Mouse (Mus musculus): ENCODE measurements around the gene Pkmyt1. TPM values are rescaled to one million over a fixed set of nuclear protein-coding genes. Genes with fewer than 3 reads are reported as not detected.

Gene Pkmyt1
- polyA plus RNA-seq, 2 experiments = 46.4 to 81.7 TPM

DNA sequence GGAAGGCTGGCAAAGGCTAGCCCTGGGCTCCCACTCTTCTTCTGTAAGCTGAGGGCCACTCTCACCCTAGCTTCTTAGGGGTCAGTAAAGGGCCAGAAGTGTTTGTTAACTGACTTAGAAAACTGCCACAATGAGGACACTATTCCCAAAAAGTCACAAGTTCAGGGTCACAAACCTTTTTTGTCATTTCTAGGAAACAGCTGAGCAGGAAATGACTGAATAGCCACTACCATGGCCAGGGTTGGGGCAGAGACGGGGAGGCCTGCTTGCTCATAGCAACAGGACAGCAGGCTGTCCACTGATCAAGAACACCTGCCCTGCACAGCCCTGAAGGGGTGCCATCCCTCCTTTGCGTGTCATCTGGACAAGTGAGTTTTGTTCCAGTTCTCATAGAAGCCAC is 51.0 kb downstream of the Pkmyt1 start:
- WGBS = 81% methylated on average over 2 of the region's 2 CpGs

DNA sequence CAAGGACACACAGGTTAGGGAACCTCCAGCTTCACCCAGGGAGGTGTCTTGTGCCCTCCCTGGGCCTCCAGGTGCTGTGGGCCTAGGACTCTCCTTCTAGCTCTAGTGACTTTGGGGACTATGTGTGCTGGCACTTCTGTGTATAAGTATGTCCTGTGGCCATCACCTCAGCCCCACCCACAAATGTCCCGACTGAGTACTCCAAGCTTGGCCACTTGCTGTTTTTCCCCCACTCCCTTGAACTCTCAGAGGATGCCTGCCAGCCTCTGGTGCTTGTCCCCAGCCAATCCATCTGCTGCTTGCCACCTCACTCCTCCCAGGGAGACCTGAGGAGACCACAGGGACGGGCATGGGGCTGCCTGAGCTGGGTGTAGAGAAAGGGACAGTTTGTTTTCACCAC is 52.3 kb downstream of the Pkmyt1 start:
- H3K9me3 ChIP-seq (ENCODE audit: control insufficient read depth, low read length) = no peaks in the 10 kb centered on the region
- H3K36me3 ChIP-seq (ENCODE audit: control insufficient read depth, insufficient read depth, low read length) = no peaks in the 10 kb centered on the region
- H3K9ac ChIP-seq (ENCODE audit: low read depth, low read length, severe bottlenecking) = no peak overlapping the region
- no peaks in the 10 kb centered on the region for H3K4me1 ChIP-seq (ENCODE audit: control insufficient read depth, insufficient read depth, low read length)
- no peaks in the 10 kb centered on the region for H3K27me3 ChIP-seq (ENCODE audit: control insufficient read depth, insufficient read depth, low read length)
- no peak for TF ChIP-seq POLR2A (IDR thresholded peaks at IDR 0.05; ENCODE audit: borderline replicate concordance, extremely low read depth, insufficient read depth, insufficient read length)
- DNase-seq (ENCODE audit: low spot score) (no peak), ATAC-seq (ENCODE audit: low FRiP score, low read depth) (no peak)
- 61% methylated on average over 2 of the region's 2 CpGs for WGBS
- no peak overlapping the region for H3K4me3 ChIP-seq (replicated peaks; ENCODE audit: low read length)
- no peak overlapping the region for H3K4me2 ChIP-seq (replicated peaks; ENCODE audit: low read depth, low read length, severe bottlenecking)
- H3K27ac ChIP-seq (replicated peaks; ENCODE audit: low read depth, low read length) = no peak overlapping the region

More for the DNA sequence above, 51.0 kb downstream of the Pkmyt1 start:
- H3K4me2 ChIP-seq (replicated peaks; ENCODE audit: low read depth, low read length, severe bottlenecking) = no peak overlapping the region
- TF ChIP-seq POLR2A (IDR thresholded peaks at IDR 0.05; ENCODE audit: borderline replicate concordance, extremely low read depth, insufficient read depth, insufficient read length) = no peak
- no peaks in the 10 kb centered on the region for H3K27me3 ChIP-seq (ENCODE audit: control insufficient read depth, insufficient read depth, low read length)
- no peak overlapping the region for H3K4me3 ChIP-seq (replicated peaks; ENCODE audit: low read length)
- no peaks in the 10 kb centered on the region for H3K9me3 ChIP-seq (ENCODE audit: control insufficient read depth, low read length)
- H3K27ac ChIP-seq (replicated peaks; ENCODE audit: low read depth, low read length) = no peak overlapping the region
- no peak overlapping the region for H3K9ac ChIP-seq (ENCODE audit: low read depth, low read length, severe bottlenecking)
- H3K4me1 ChIP-seq (ENCODE audit: control insufficient read depth, insufficient read depth, low read length) = no peaks in the 10 kb centered on the region
- H3K36me3 ChIP-seq (ENCODE audit: control insufficient read depth, insufficient read depth, low read length) = no peaks in the 10 kb centered on the region
- DNase-seq (ENCODE audit: low spot score) = no peak
- ATAC-seq (ENCODE audit: low FRiP score, low read depth) = no peak

DNA sequence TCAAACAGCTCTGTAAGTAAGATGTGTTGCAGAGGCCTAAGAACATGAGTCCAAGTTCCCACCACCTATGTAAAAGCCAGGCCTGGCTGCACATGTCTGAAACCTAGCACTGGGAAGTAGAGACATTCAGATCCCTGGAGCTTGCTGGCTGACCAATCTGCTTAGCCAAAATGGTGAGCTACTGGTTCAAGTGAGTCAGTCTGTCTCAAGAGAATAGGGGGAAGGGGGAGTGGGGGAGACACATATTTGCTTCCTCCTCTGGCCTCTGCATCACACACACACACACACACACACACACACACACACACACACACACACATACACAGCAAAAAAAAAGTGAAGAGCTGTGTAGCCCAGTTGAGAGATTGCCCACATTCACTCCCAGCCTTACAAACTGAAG is 57.2 kb downstream of the Pkmyt1 start:
- TF ChIP-seq POLR2A (IDR thresholded peaks at IDR 0.05; ENCODE audit: borderline replicate concordance, extremely low read depth, insufficient read depth, insufficient read length) = no peak
- ATAC-seq (ENCODE audit: low FRiP score, low read depth) (no peak), DNase-seq (ENCODE audit: low spot score) (no peak)
- H3K27ac ChIP-seq (replicated peaks; ENCODE audit: low read depth, low read length) = no peak overlapping the region
- no peaks in the 10 kb centered on the region for H3K36me3 ChIP-seq (ENCODE audit: control insufficient read depth, insufficient read depth, low read length)
- no peak overlapping the region for H3K4me3 ChIP-seq (replicated peaks; ENCODE audit: low read length)
- H3K4me2 ChIP-seq (replicated peaks; ENCODE audit: low read depth, low read length, severe bottlenecking) = no peak overlapping the region
- H3K9me3 ChIP-seq (ENCODE audit: control insufficient read depth, low read length) = no peaks in the 10 kb centered on the region
- no peak overlapping the region for H3K9ac ChIP-seq (ENCODE audit: low read depth, low read length, severe bottlenecking)
- peaks cover 7% of the 10 kb centered on the region; the same call in 1 of the 2 replicates for H3K4me1 ChIP-seq (ENCODE audit: control insufficient read depth, insufficient read depth, low read length)
- no peaks in the 10 kb centered on the region for H3K27me3 ChIP-seq (ENCODE audit: control insufficient read depth, insufficient read depth, low read length)

DNA sequence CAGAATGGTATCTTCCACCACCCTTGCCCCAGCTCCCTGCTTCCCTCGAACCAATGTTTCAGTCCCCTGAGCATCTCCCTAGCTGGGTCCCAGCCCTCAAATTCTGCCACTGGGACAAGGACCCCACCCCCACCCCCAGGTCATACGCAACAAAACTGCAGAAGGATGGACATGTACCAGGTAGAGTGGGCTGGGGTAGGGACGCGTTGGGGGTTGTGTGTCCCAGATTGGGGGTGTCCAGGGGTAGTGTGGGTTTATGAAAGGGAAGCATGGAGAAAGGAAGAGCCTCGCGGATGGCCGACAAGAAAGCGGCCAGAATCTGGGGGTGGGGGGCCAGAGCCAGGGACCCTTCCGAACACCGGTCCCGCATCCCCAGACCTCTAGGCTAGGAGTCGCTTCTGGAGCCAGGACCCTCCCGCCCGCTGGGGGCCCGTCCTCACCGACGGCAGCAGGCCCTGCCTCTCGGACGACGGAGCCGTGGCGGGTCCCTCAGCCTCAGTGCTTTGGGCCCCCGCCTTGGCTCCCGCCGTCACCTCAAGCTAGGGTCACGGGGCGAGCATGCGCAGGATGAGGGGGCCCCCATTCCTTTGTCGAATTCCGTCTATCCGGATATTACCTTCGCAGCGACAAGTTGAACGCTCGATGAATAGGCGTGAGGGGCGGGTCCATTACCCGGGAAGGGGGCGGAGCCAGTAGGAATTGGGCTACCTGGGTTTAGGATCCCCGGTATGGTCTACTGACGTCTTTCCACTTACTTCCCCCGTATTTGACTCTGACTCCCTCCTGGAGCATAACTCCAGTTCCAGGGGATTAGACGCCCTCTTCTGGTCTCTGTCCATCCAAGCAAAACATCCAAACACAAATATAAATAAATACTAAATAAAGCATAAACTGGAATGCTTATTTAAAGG is 59.7 kb downstream of the Pkmyt1 start, which contains the start of gene Flywch2:
Flywch2 (minus strand) TSS at position 521 of the 911 bp plus-strand sequence.
- H3K4me3 ChIP-seq (replicated peaks; ENCODE audit: low read length) = peak within 1 kb of the TSS; percentile 67
- WGBS = 3% methylated on average over 43 of the region's 43 CpGs
- peak within 1 kb of the TSS; percentile 78 for H3K4me2 ChIP-seq (replicated peaks; ENCODE audit: low read depth, low read length, severe bottlenecking)
- TF ChIP-seq POLR2A (IDR thresholded peaks at IDR 0.05; ENCODE audit: borderline replicate concordance, extremely low read depth, insufficient read depth, insufficient read length) = no peak
- DNase-seq (ENCODE audit: low spot score) = peak; percentile 86
- H3K27me3 ChIP-seq (ENCODE audit: control insufficient read depth, insufficient read depth, low read length) = no peaks in the 10 kb centered on the region
- peaks cover 15% of the 10 kb centered on the region for H3K4me1 ChIP-seq (ENCODE audit: control insufficient read depth, insufficient read depth, low read length)
- peak; percentile 86 for ATAC-seq (ENCODE audit: low FRiP score, low read depth)
- H3K36me3 ChIP-seq (ENCODE audit: control insufficient read depth, insufficient read depth, low read length) = no peaks in the 10 kb centered on the region
- no peaks in the 10 kb centered on the region for H3K9me3 ChIP-seq (ENCODE audit: control insufficient read depth, low read length)
- H3K27ac ChIP-seq (replicated peaks; ENCODE audit: low read depth, low read length) = peak within 1 kb of the TSS; percentile 48
- H3K9ac ChIP-seq (ENCODE audit: low read depth, low read length, severe bottlenecking) = peak within 1 kb of the TSS; percentile 75

Other genes starting within 250 kb of the Pkmyt1 start
- gene Vmn2r117, start 246.6 kb upstream of the Pkmyt1 start, polyA plus RNA-seq (2012; rRNA removed) = not detected in 2 replicates
- gene Vmn2r117, start 246.6 kb upstream of the Pkmyt1 start, polyA plus RNA-seq (2014; fragmentation: Nextera tagmentation; extraction: Ambion mirVana) = not detected in 2 replicates
- 16.3 and 21.1 TPM in 2 replicates for gene Zfp213, start 162.1 kb upstream of the Pkmyt1 start, polyA plus RNA-seq (2012; rRNA removed)
- gene Zfp213, start 162.1 kb upstream of the Pkmyt1 start, polyA plus RNA-seq (2014; fragmentation: Nextera tagmentation; extraction: Ambion mirVana) = 17.4 and 18.1 TPM in 2 replicates
- gene Zfp13, start 126.8 kb upstream of the Pkmyt1 start, polyA plus RNA-seq (2012; rRNA removed) = 27.6 and 33.8 TPM in 2 replicates
- gene Zfp13, start 126.8 kb upstream of the Pkmyt1 start, polyA plus RNA-seq (2014; fragmentation: Nextera tagmentation; extraction: Ambion mirVana) = 16.2 and 16.3 TPM in 2 replicates
- 0.63 and 1.00 TPM in 2 replicates for gene Zscan10, start 125.5 kb upstream of the Pkmyt1 start, polyA plus RNA-seq (2012; rRNA removed)
- gene Zscan10, start 125.5 kb upstream of the Pkmyt1 start, polyA plus RNA-seq (2014; fragmentation: Nextera tagmentation; extraction: Ambion mirVana) = 0.33 TPM in 1 of 2 replicates, not detected in the other
- gene Mmp25, start 81.1 kb upstream of the Pkmyt1 start, polyA plus RNA-seq (2012; rRNA removed) = 1.0 and 1.4 TPM in 2 replicates
- gene Mmp25, start 81.1 kb upstream of the Pkmyt1 start, polyA plus RNA-seq (2014; fragmentation: Nextera tagmentation; extraction: Ambion mirVana) = 0.76 and 0.80 TPM in 2 replicates
- gene Bicdl2, start 65.8 kb upstream of the Pkmyt1 start, polyA plus RNA-seq (2012; rRNA removed) = 1.6 and 2.8 TPM in 2 replicates
- gene Bicdl2, start 65.8 kb upstream of the Pkmyt1 start, polyA plus RNA-seq (2014; fragmentation: Nextera tagmentation; extraction: Ambion mirVana) = 5.1 and 5.8 TPM in 2 replicates
- gene Hcfc1r1, start 52.7 kb upstream of the Pkmyt1 start, polyA plus RNA-seq (2012; rRNA removed) = 63.4 and 73.3 TPM in 2 replicates
- gene Hcfc1r1, start 52.7 kb upstream of the Pkmyt1 start, polyA plus RNA-seq (2014; fragmentation: Nextera tagmentation; extraction: Ambion mirVana) = 85.3 and 85.4 TPM in 2 replicates
- 45.5 and 51.2 TPM in 2 replicates for gene Thoc6, start 52.5 kb upstream of the Pkmyt1 start, polyA plus RNA-seq (2012; rRNA removed)
- gene Thoc6, start 52.5 kb upstream of the Pkmyt1 start, polyA plus RNA-seq (2014; fragmentation: Nextera tagmentation; extraction: Ambion mirVana) = 41.8 and 44.2 TPM in 2 replicates
- gene Tnfrsf12a, start 48.9 kb upstream of the Pkmyt1 start, polyA plus RNA-seq (2012; rRNA removed) = 13.6 and 16.1 TPM in 2 replicates
- 20.3 and 24.0 TPM in 2 replicates for gene Tnfrsf12a, start 48.9 kb upstream of the Pkmyt1 start, polyA plus RNA-seq (2014; fragmentation: Nextera tagmentation; extraction: Ambion mirVana)
- 13.6 and 14.0 TPM in 2 replicates for gene Cldn6, start 47.1 kb upstream of the Pkmyt1 start, polyA plus RNA-seq (2012; rRNA removed)
- gene Cldn6, start 47.1 kb upstream of the Pkmyt1 start, polyA plus RNA-seq (2014; fragmentation: Nextera tagmentation; extraction: Ambion mirVana) = 11.3 and 14.7 TPM in 2 replicates
- gene Cldn9, start 42.3 kb upstream of the Pkmyt1 start, polyA plus RNA-seq (2012; rRNA removed) = 4.0 and 5.1 TPM in 2 replicates
- gene Cldn9, start 42.3 kb upstream of the Pkmyt1 start, polyA plus RNA-seq (2014; fragmentation: Nextera tagmentation; extraction: Ambion mirVana) = 5.9 and 9.6 TPM in 2 replicates
- 4.4 and 4.6 TPM in 2 replicates for gene 1520401A03Rik, start 3.6 kb upstream of the Pkmyt1 start, polyA plus RNA-seq (2012; rRNA removed)
- 1.6 and 2.1 TPM in 2 replicates for gene 1520401A03Rik, start 3.6 kb upstream of the Pkmyt1 start, polyA plus RNA-seq (2014; fragmentation: Nextera tagmentation; extraction: Ambion mirVana)
- gene Paqr4, start 14.5 kb downstream of the Pkmyt1 start, polyA plus RNA-seq (2012; rRNA removed) = 9.7 and 13.4 TPM in 2 replicates
- 15.7 and 17.3 TPM in 2 replicates for gene Paqr4, start 14.5 kb downstream of the Pkmyt1 start, polyA plus RNA-seq (2014; fragmentation: Nextera tagmentation; extraction: Ambion mirVana)
- 40.1 and 50.6 TPM in 2 replicates for gene Kremen2, start 19.5 kb downstream of the Pkmyt1 start, polyA plus RNA-seq (2012; rRNA removed)
- gene Kremen2, start 19.5 kb downstream of the Pkmyt1 start, polyA plus RNA-seq (2014; fragmentation: Nextera tagmentation; extraction: Ambion mirVana) = 42.4 and 42.6 TPM in 2 replicates
- gene Flywch1, start 45.3 kb downstream of the Pkmyt1 start, polyA plus RNA-seq (2012; rRNA removed) = 47.1 and 58.5 TPM in 2 replicates
- 66.2 and 74.8 TPM in 2 replicates for gene Flywch1, start 45.3 kb downstream of the Pkmyt1 start, polyA plus RNA-seq (2014; fragmentation: Nextera tagmentation; extraction: Ambion mirVana)
- 46.3 and 50.8 TPM in 2 replicates for gene Flywch2, start 59.7 kb downstream of the Pkmyt1 start, polyA plus RNA-seq (2012; rRNA removed)
- gene Flywch2, start 59.7 kb downstream of the Pkmyt1 start, polyA plus RNA-seq (2014; fragmentation: Nextera tagmentation; extraction: Ambion mirVana) = 41.2 and 47.5 TPM in 2 replicates
- 654 and 850 TPM in 2 replicates for gene Srrm2, start 64.2 kb downstream of the Pkmyt1 start, polyA plus RNA-seq (2012; rRNA removed)
- 406 and 466 TPM in 2 replicates for gene Srrm2, start 64.2 kb downstream of the Pkmyt1 start, polyA plus RNA-seq (2014; fragmentation: Nextera tagmentation; extraction: Ambion mirVana)
- gene Elob, start 102.8 kb downstream of the Pkmyt1 start, polyA plus RNA-seq (2012; rRNA removed) = 739 and 935 TPM in 2 replicates
- 1,204 and 1,221 TPM in 2 replicates for gene Elob, start 102.8 kb downstream of the Pkmyt1 start, polyA plus RNA-seq (2014; fragmentation: Nextera tagmentation; extraction: Ambion mirVana)
- 0.12 and 0.14 TPM in 2 replicates for gene Prss33, start 109.7 kb downstream of the Pkmyt1 start, polyA plus RNA-seq (2012; rRNA removed)
- not detected in 2 replicates for gene Prss33, start 109.7 kb downstream of the Pkmyt1 start, polyA plus RNA-seq (2014; fragmentation: Nextera tagmentation; extraction: Ambion mirVana)
- 0.06 TPM in 1 of 2 replicates, not detected in the other for gene Prss32, start 117.5 kb downstream of the Pkmyt1 start, polyA plus RNA-seq (2012; rRNA removed)
- gene Prss32, start 117.5 kb downstream of the Pkmyt1 start, polyA plus RNA-seq (2014; fragmentation: Nextera tagmentation; extraction: Ambion mirVana) = not detected in 2 replicates
- 1.6 and 2.1 TPM in 2 replicates for gene Prss41, start 117.8 kb downstream of the Pkmyt1 start, polyA plus RNA-seq (2012; rRNA removed)
- 0.28 and 0.78 TPM in 2 replicates for gene Prss41, start 117.8 kb downstream of the Pkmyt1 start, polyA plus RNA-seq (2014; fragmentation: Nextera tagmentation; extraction: Ambion mirVana)
- not detected in 2 replicates for gene Prss21, start 141.7 kb downstream of the Pkmyt1 start, polyA plus RNA-seq (2012; rRNA removed)
- gene Prss21, start 141.7 kb downstream of the Pkmyt1 start, polyA plus RNA-seq (2014; fragmentation: Nextera tagmentation; extraction: Ambion mirVana) = not detected in 2 replicates
- gene Dcpp1, start 154.5 kb downstream of the Pkmyt1 start, polyA plus RNA-seq (2012; rRNA removed) = not detected in 2 replicates
- gene Dcpp1, start 154.5 kb downstream of the Pkmyt1 start, polyA plus RNA-seq (2014; fragmentation: Nextera tagmentation; extraction: Ambion mirVana) = not detected in 2 replicates
- gene Dcpp2, start 154.5 kb downstream of the Pkmyt1 start, polyA plus RNA-seq (2012; rRNA removed) = not detected in 2 replicates
- not detected in 2 replicates for gene Dcpp2, start 154.5 kb downstream of the Pkmyt1 start, polyA plus RNA-seq (2014; fragmentation: Nextera tagmentation; extraction: Ambion mirVana)
- not detected in 2 replicates for gene Dcpp3, start 191.1 kb downstream of the Pkmyt1 start, polyA plus RNA-seq (2012; rRNA removed)
- gene Dcpp3, start 191.1 kb downstream of the Pkmyt1 start, polyA plus RNA-seq (2014; fragmentation: Nextera tagmentation; extraction: Ambion mirVana) = not detected in 2 replicates
- gene Sbp, start 215.3 kb downstream of the Pkmyt1 start, polyA plus RNA-seq (2012; rRNA removed) = not detected in 2 replicates
- gene Sbp, start 215.3 kb downstream of the Pkmyt1 start, polyA plus RNA-seq (2014; fragmentation: Nextera tagmentation; extraction: Ambion mirVana) = not detected in 2 replicates
- gene Sbpl, start 228.9 kb downstream of the Pkmyt1 start, polyA plus RNA-seq (2012; rRNA removed) = 0.24 TPM in 1 of 2 replicates, not detected in the other
- gene Sbpl, start 228.9 kb downstream of the Pkmyt1 start, polyA plus RNA-seq (2014; fragmentation: Nextera tagmentation; extraction: Ambion mirVana) = not detected in 2 replicates